Mouse (Mus musculus): ENCODE measurements around the gene Mtrr.

GRCm38 (mm10) chr13:68583961-68584360, 2.0 kb upstream of the Mtrr start:
- TF ChIP-seq CTCF (IDR thresholded peaks at IDR 0.05; ENCODE audit: low read depth) (no peak), EP300 (IDR thresholded peaks at IDR 0.05; ENCODE audit: low read depth) (no peak)

Data from liver, embryonic 14.5 days (tissue).